Mouse (Mus musculus) embryo, embryonic 9.5 days (tissue): ENCODE results near the gene Tdrd9.
A peak's percentile ranks its signal among the peaks of the same experiment; 100 is the strongest.

Experiments used
- DNase-seq: peaks from one replicate; pipeline ENCODE4 v3.0.0-alpha.2; 2017; ENCODE audit errors: extremely low spot score

The Tdrd9 gene

DNA sequence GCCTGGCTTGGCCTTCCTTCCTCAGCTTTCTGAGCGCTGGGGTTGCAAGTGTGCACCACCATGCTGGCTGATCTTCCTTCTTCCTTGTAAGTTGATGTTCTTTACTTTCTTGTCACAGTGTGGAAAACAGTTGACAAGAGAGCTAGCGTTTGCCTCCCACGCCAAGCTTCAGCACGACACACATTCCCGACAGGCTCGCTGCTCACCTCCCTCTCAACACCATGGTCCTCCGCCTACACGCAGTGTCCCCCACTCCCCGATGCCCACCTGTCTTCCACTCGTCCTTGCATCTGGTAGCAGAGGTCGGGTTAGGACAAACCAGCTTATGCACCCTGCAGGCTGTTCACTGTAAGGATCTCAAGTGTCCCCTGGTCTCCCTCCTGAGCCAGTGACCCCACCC is 133.5 kb downstream of the Tdrd9 start:
- DNase-seq = no peak

GRCm38 (mm10) chr12:112106541-112106971 is 135.2 kb downstream of the Tdrd9 start, which contains the start of gene Aspg:
Aspg (plus strand) TSS chr12:112106679.
- DNase-seq = peak; percentile 64

GRCm38 (mm10) chr12:112107685-112108084 is 136.3 kb downstream of the Tdrd9 start:
- DNase-seq = no peak

DNA sequence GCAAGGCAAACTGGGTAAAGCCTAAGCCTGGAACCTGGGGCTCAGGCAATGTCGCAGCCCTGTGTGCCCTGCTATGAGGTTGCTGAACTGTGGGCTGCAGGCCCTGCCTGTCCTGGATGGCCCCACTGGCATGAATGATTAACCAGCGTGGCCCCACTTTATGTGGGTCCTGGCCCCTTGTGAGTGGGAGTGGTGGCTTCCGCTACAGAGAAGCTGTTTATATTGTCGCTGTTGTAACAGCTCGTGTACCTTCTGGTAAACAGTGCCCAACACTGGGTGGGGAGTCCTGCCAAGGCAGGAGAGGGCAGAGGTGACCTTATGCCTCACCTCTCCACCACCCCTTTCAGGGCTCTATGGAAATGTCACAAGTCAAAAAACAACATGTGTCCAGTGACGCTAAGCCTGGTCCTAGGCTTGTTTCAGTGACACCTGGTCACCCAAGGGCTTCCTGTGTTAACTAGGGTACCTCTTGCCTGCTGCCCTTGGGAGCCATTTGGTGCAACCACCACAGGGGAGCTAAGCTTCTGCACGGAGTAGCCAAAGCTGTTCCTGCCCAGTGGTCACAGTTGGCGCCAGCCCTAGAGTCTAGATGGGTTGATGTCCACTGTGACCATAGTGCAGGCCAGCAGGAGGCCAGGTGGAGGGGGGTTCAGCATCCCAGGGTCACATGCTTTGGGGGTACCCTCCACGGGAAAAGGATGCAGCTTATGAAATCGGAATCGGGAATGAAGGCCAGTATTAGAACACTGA is 137.5 kb downstream of the Tdrd9 start:
- DNase-seq = no peak

DNA sequence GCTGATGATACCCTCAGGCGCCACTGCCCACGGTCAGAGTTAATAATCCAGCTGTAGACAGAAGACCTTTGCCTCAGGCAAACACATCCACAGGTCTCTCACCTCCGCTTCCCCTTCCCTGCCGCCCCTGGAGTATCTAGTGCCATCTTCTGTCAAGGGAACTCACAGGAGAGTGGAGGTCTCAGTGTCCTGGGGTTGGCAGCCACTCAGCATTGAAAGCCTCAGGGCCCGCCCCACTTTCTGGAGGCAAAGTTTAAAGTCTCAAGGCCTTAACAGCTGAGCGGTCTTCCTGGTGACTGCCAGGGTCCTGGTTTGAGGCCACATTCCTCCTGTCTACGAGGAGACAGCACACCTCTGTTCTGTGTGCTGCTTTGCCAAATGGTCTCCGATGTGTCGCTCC is 138.3 kb downstream of the Tdrd9 start:
- no peak for DNase-seq

DNA sequence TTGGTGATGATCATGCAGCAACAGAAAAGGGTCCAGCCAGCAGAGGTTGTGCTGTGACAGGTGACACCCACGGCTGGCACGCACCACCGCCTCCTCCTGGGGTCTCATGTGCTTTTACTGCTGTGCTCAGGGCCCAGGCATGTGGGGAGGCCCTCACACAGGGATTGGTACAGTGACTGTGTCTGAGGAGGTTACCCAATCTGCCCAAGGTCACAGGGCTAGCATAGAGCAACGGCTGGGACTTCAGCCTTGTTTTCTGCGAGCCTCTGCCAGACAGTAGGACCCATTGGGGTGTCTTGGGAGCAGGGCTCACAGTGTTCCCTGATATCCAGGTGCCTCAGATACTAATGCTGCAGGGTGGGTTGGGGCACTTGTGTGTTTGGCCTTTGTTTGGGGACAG is 140.0 kb downstream of the Tdrd9 start:
- no peak for DNase-seq

GRCm38 (mm10) chr12:112112235-112112634 is 140.9 kb downstream of the Tdrd9 start:
- DNase-seq = no peak

DNA sequence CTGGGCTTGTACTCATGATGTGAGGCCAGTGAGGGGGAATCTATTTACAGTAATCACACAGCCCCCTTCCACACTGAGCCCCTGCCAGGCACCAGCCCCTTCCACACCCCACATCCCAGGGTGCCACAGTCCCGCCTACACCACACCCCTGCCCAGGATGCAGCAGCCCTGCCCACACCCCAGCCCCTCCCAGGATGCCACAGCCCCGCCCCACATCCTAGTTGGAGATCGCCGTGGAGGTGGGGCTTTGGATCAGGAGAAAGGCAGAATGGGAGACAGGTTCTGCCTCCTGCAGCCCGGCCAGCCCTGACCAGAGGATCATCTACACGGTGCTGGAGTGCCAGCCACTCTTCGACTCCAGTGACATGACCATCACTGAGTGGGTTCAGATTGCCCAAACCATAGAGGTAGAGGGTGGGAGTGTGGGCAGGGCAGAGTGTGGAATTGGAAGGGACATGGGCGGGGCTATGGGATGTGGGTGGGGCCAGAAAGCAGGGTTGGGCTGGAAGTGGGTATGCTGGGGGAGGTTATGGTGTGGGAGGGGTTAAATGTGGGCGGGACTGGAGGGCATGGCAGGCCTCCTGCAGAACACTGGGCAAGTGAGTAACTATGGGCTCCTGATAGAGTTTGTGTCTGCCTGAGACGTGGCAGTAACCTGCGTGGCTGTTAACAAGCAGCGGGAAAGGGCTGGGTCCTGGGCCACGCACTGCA is 141.5 kb downstream of the Tdrd9 start:
- peak; percentile 35 for DNase-seq

DNA sequence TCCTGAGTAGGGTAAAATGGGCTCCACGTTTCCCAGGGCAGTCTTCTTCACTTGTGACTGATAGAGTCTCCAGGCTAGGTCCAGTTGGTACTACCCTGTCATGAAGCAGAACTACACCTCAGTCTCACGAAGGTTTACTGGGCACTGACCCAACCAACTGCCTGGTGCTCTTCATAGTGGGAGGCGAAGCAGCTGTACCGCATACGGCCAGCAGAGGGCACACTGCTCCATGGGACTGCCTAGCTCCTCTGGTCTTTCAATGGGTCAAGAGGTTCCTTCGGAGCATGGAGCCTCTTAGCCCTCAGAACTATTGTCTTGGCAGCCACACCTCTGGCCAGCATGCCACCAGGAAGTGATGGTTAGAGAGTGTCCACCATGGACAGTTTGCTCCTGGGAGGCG is 142.4 kb downstream of the Tdrd9 start:
- DNase-seq = peak; percentile 80

- DNase-seq = no peak
Observed at GRCm38 (mm10) chr12:112117006-112117405, 145.6 kb downstream of the Tdrd9 start.

DNA sequence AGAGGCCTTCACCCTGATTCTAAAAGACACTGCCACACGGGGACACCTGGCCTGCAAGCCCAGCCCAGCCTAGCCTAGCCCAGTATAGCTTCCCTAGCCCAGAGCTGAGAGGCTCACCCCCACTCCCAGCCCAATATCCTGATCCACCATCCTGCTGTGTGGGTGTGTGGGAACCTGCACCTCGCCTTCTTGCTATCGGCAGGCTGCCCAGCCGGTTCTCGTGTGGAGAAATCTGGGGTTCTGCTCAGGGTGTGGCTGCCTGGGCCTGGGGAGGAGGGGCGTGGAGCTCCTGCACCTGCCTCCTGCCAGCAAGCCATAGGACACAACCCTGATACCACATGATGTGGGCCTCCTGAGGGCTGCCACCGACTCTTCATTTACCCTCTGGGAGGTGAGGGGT is 146.3 kb downstream of the Tdrd9 start:
- DNase-seq = no peak
